Mouse (Mus musculus) E14TG2a.4 (cell line): ENCODE data around the gene Il20ra.
"Not testable (repeated sequence)": the region's sequence is repeated elsewhere in the genome, so short reads cannot be mapped to it uniquely, and the experiment has no call there.

Source experiments
- H3K27me3 ChIP-seq: 2 replicates; pipeline ENCODE4 v1.6.1; 2014; ENCODE audit warnings: low read length, control low read depth; ENCODE audit not compliant: insufficient read depth
- H3K36me3 ChIP-seq: 2 replicates; pipeline ENCODE4 v1.6.1; 2014; ENCODE audit warnings: low read length, control low read depth; ENCODE audit not compliant: insufficient read depth
- H3K4me1 ChIP-seq: replicated peaks from 2 replicates; pipeline ENCODE4 v1.6.1; 2014; ENCODE audit warnings: low read depth, low read length, control low read depth
- H3K4me3 ChIP-seq: replicated peaks from 2 replicates; pipeline ENCODE4 v1.5.1; 2014; ENCODE audit warnings: mild to moderate bottlenecking, low read length
- H3K9me3 ChIP-seq: 2 replicates; pipeline ENCODE4 v1.6.1; 2014; ENCODE audit warnings: low read length, control low read depth
- CTCF ChIP-seq: conservative IDR thresholded peaks from 2 replicates; pipeline ENCODE4 v1.5.1; 2014; ENCODE audit warnings: low read length
- NANOG ChIP-seq: IDR thresholded peaks from 2 replicates; pipeline ENCODE4 v1.6.1; 2014; ENCODE audit warnings: borderline replicate concordance, low read length, mixed read lengths
- POU5F1 ChIP-seq: IDR thresholded peaks from 2 replicates; pipeline ENCODE4 v1.6.1; 2014; ENCODE audit warnings: low read length, borderline replicate concordance

The Il20ra gene

DNA sequence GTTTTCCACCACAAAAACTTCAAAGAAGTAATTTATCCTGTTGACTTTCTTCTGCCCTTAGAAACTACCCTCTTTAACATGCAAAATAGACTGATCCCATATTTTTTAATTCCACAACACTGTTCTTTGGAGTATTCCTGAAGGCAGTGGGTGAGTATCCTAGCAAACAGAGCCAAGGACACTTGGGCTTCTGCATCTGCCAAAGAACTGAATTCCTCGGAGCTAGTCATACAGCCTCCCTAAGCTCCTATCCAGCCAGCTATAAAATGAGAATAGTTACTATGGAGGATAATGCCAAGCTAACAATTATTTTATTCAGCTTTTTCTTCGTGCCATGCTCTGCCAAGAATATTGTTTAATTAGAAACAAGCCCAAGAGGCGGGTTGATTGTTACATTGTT, 9.9 kb downstream of the Il20ra start:
- TF ChIP-seq POU5F1 (no peak), CTCF (no peak), NANOG (no peak)
- Histone ChIP-seq H3K9me3 (no peaks in the 10 kb centered on the region), H3K4me3 (no peak overlapping the region), H3K36me3 (no peaks in the 10 kb centered on the region), H3K4me1 (no peaks in the 10 kb centered on the region), H3K27me3 (peaks cover 5% of the 10 kb centered on the region; the same call in 1 of the 2 replicates)

DNA sequence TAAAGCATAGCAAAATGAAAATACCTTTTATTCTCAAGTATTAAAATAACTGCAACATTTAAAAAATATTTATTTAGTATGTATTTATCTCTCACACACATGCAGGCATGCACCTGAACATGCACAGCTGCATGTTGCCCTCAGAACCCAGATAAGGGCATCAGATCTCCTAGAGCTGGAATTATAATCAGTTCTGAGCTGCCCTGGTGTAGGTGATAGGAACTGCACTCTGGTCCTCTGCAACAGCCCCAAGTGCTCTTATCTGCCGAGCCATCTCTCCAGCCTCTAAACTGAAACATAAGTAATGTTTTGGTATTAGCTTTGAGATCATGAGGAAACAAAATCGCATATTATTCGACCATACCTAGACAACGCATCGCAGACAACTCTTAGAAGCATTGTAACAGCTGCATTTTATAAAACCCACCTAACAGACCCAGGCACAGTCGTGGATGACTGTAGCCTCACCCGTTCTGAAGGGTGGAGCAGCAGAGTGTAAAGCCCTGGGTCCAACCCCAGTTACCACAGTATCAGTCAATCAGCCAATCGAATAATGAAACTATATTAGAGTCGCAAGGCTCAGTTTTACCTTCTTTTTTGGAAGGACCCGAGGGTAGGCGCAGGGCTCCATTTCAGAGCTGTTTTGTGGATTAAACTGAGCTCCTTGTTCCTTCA, 11.9 kb downstream of the Il20ra start:
- Histone ChIP-seq H3K9me3 (no peaks in the 10 kb centered on the region), H3K4me3 (no peak overlapping the region), H3K27me3 (peaks cover 6% of the 10 kb centered on the region; the same call in 1 of the 2 replicates), H3K36me3 (no peaks in the 10 kb centered on the region), H3K4me1 (no peaks in the 10 kb centered on the region)
- TF ChIP-seq POU5F1 (no peak), NANOG (no peak), CTCF (0 out of 2 replicates have a peak, but pooled peaks have one; percentile 10)

DNA sequence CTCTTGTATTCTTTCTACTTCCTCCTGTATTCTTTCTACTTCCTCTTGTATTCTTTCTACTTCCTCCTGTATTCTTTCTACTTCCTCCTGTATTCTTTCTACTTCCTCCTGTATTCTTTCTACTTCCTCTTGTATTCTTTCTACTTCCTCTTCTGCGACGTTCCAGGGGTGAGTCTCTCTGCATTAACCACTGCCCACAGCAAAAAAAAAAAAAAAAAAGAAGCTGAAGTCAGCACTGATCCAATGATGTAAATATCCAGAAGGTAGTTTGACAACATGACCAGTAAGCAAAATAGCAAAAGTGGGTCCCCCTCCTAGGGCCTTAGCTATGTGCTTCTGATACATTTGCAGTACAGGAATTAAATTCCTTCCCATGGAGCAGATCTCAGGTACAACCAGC, 26.1 kb downstream of the Il20ra start:
- H3K36me3 ChIP-seq, H3K4me1 ChIP-seq, H3K4me3 ChIP-seq, H3K27me3 ChIP-seq, H3K9me3 ChIP-seq: not testable (repeated sequence)

DNA sequence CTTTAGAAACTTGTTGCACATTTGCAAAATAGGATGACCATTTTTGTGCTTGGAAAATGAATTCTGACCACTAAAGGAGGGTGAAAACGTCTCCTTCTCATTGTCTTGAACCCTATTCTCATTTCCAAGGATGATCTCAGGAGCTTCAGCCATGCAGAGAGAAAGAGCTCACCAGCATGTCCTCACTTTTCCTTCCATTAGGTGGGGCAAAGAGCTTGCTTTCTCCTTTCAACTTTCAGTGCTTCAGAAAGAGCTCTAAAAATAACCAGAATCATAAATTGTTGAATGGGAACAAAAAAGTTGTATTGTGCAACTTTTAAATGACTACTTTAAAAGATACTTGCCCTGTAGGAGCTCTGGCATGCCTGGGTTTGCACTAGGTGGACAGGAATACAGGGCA, 33.3 kb downstream of the Il20ra start:
- Histone ChIP-seq H3K9me3 (0 out of 2 replicates have a peak, but pooled peaks cover 6% of the 10 kb centered on the region), H3K36me3 (no peaks in the 10 kb centered on the region), H3K4me3 (no peak overlapping the region), H3K27me3 (no peaks in the 10 kb centered on the region), H3K4me1 (no peaks in the 10 kb centered on the region)
- no peak for TF ChIP-seq NANOG
- no peak for TF ChIP-seq POU5F1
- TF ChIP-seq CTCF, result no peak

DNA sequence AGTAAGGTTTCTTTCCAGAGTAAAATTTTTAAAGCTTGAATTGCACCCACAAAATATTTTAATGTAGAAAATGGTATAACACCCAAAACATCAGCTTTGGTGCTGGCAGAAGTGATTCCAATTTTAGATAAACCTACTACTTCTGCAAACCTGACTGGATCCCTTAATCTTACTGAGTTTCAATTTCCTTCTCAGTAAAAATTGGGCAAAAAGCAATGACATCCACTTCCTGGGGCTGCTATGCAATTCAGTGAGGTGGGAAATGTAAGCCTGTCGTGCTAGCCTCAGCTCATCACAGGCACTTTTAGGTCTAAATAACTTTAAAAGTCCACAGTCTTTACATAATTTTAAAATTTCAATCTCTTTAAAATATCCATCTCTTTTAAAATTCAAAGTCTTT, 33.8 kb downstream of the Il20ra start:
- no peaks in the 10 kb centered on the region for H3K36me3 ChIP-seq
- no peaks in the 10 kb centered on the region for H3K4me1 ChIP-seq
- H3K9me3 ChIP-seq, result 0 out of 2 replicates have a peak, but pooled peaks cover 6% of the 10 kb centered on the region
- no peak overlapping the region for H3K4me3 ChIP-seq
- no peaks in the 10 kb centered on the region for H3K27me3 ChIP-seq
- no peak for TF ChIP-seq CTCF
- TF ChIP-seq NANOG, result no peak
- TF ChIP-seq POU5F1, result no peak

DNA sequence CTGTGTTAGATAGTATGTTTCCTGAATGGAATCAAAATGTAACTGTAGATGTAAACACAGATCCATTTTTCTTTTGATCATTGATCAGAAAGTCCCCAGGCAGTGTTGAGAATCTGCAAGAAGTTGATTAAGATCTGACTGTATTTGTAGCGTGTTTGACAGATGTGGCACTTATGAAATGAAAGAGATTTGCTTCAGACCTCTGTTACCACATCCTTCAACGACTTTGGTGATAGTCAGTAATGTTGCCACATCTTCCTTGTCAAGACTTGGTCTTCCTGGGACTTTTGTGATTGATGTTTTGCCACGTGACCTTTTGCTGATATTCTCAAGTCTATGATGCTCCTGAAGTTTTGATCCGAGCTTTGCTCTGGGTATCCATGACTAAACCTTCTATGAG, 35.3 kb downstream of the Il20ra start:
- Histone ChIP-seq H3K36me3 (no peaks in the 10 kb centered on the region), H3K4me3 (no peak overlapping the region), H3K9me3 (0 out of 2 replicates have a peak, but pooled peaks cover 6% of the 10 kb centered on the region), H3K27me3 (no peaks in the 10 kb centered on the region), H3K4me1 (no peaks in the 10 kb centered on the region)
- TF ChIP-seq CTCF (no peak), POU5F1 (no peak), NANOG (no peak)

DNA sequence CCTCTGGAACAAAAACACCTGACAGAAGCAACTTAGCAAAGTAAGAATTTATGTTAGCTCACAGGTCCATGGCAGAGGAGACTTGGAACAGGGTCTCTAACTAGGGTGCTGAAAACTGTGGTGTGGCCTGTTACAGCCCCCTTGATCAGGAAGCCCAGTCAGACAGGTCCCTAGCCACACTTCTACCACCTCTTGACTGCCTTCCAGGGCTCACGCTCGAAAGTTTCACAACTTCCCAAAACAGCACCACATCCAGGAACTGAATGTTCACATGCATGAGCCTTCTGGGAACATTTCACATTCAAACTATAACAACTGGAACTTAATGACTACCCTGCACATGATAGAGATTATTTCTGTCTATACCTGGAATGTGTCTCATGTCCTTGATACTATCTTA, 53.1 kb downstream of the Il20ra start:
- no peak for TF ChIP-seq POU5F1
- TF ChIP-seq NANOG, result no peak
- no peak for TF ChIP-seq CTCF
- no peaks in the 10 kb centered on the region for H3K9me3 ChIP-seq
- no peak overlapping the region for H3K4me3 ChIP-seq
- H3K4me1 ChIP-seq, result no peaks in the 10 kb centered on the region
- H3K36me3 ChIP-seq, result no peaks in the 10 kb centered on the region
- no peaks in the 10 kb centered on the region for H3K27me3 ChIP-seq

DNA sequence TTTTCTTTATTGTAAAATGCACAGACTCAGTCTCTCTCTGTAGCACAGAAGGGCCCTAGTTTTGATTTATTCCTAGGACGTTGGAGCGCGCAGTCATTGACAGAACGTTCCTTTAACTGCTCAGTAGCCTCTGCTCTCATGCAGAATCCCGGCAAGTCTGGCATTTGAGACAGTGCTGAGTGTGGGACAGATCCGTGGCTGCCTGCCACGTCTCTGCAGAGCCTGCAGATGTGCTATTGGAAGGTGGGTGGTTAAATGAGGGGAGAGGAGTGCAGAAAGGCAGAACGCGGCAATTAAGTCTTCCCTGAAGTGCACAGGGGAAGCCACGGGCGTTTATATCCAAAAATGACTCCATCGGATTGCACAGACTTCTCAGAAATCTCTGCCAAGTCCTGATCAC, 66.7 kb downstream of the Il20ra start:
- H3K4me3 ChIP-seq, result no peak overlapping the region
- no peaks in the 10 kb centered on the region for H3K27me3 ChIP-seq
- peaks cover 18% of the 10 kb centered on the region for H3K9me3 ChIP-seq
- no peaks in the 10 kb centered on the region for H3K4me1 ChIP-seq
- no peaks in the 10 kb centered on the region for H3K36me3 ChIP-seq
- no peak for TF ChIP-seq POU5F1
- TF ChIP-seq CTCF, result no peak
- no peak for TF ChIP-seq NANOG

DNA sequence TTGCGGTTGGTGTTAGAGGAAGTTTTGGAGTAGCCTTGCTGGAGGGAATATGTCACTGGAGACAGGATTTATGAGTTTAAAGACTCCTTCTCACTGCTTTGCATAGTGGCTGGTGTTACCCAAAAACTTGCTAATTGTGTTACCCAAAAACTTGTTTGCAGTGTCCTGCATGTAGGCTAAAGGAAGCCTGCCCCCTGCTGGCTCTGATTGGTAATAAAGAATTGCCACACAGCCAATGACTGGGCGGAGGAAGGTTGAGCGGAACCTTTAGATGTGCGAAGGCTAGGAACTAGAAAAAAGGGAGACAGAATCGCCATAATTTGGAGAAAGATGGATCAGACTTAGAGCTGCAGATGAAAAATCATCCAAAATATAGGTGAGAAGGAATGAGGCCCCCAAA, 69.0 kb downstream of the Il20ra start:
- no peaks in the 10 kb centered on the region for H3K27me3 ChIP-seq
- no peak overlapping the region for H3K4me3 ChIP-seq
- H3K36me3 ChIP-seq, result no peaks in the 10 kb centered on the region
- no peaks in the 10 kb centered on the region for H3K4me1 ChIP-seq
- peaks cover 18% of the 10 kb centered on the region for H3K9me3 ChIP-seq
- no peak for TF ChIP-seq NANOG
- TF ChIP-seq CTCF, result peak; percentile 46
- no peak for TF ChIP-seq POU5F1
